Mouse (Mus musculus): ENCODE measurements at regions not wholly inside any gene's neighbourhood (a gene's known extent, or its start where the extent isn't known, plus 50 kb on each side); places are given as distances from the start of the nearest gene placed in this dataset.

GRCm38 (mm10) chr3:120729671-120730070 lies 441.8 kb downstream of the Rwdd3 start:
- Histone ChIP-seq H3K27ac (no peak overlapping the region), H3K27me3 (ENCODE audit: control insufficient read depth, insufficient read depth, low read length) (no peaks in the 10 kb centered on the region), H3K4me1 (replicated peaks; ENCODE audit: control insufficient read depth in 2 of 2, insufficient read depth in 2 of 2, low read length in 1 of 2) (no peaks in the 10 kb centered on the region), H3K4me3 (ENCODE audit: insufficient read depth in 1 of 2, low read depth in 2 of 2, low read length in 2 of 2) (no peak overlapping the region), H3K9me3 (ENCODE audit: control insufficient read depth, low read length) (no peaks in the 10 kb centered on the region), H3K36me3 (replicated peaks; ENCODE audit: control insufficient read depth, insufficient read depth, low read depth) (no peaks in the 10 kb centered on the region), H3K4me2 (ENCODE audit: low read depth) (no peak overlapping the region), H3K9ac (replicated peaks) (no peak overlapping the region)
- WGBS (ENCODE audit: insufficient replicate concordance) = 61% methylated on average over 5 of the region's 5 CpGs
- no peak for TF ChIP-seq EP300 (IDR thresholded peaks at IDR 0.05; ENCODE audit: low read depth)
- TF ChIP-seq CTCF (IDR thresholded peaks at IDR 0.05; ENCODE audit: low read depth) = no peak
- DNase-seq (ENCODE audit: low read depth in 3 of 3, low spot score in 3 of 3) (no peak), ATAC-seq (ENCODE audit: insufficient read depth) (no peak)

GRCm38 (mm10) chr3:120685227-120685626 lies 486.3 kb downstream of the Rwdd3 start:
- Histone ChIP-seq H3K9me3 (ENCODE audit: control insufficient read depth, low read length) (no peaks in the 10 kb centered on the region), H3K4me3 (ENCODE audit: insufficient read depth in 1 of 2, low read depth in 2 of 2, low read length in 2 of 2) (no peak overlapping the region), H3K4me2 (ENCODE audit: low read depth) (no peak overlapping the region), H3K27ac (no peak overlapping the region), H3K27me3 (ENCODE audit: control insufficient read depth, insufficient read depth, low read length) (no peaks in the 10 kb centered on the region), H3K4me1 (replicated peaks; ENCODE audit: control insufficient read depth in 2 of 2, insufficient read depth in 2 of 2, low read length in 1 of 2) (no peaks in the 10 kb centered on the region; a peak in 1 of 4 replicates), H3K9ac (replicated peaks) (no peak overlapping the region), H3K36me3 (replicated peaks; ENCODE audit: control insufficient read depth, insufficient read depth, low read depth) (no peaks in the 10 kb centered on the region)
- DNase-seq (ENCODE audit: low read depth in 3 of 3, low spot score in 3 of 3) = no peak
- no peak for ATAC-seq (ENCODE audit: insufficient read depth)
- 25% methylated on average over 4 of the region's 4 CpGs for WGBS (ENCODE audit: insufficient replicate concordance)
- TF ChIP-seq CTCF (IDR thresholded peaks at IDR 0.05; ENCODE audit: low read depth) (no peak), EP300 (IDR thresholded peaks at IDR 0.05; ENCODE audit: low read depth) (no peak)

DNA sequence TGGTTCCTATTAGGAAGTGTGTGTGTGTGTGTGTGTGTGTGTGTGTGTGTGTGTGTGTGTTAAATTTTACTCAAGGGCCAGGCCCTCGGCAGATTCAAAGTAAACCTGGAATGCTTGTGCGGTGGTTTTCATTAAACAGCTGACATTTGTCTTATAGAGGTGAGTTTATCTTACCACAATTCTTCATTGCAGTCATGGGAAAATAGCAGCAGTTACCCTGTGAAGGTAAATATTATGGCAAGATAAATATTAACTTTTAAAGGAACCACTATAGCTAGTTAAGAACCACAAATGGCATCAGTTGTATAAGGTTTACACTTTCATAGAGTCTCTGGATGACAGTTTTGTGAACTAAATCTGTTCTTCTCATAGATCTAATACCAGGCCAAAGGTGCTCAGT lies 495.6 kb downstream of the Rwdd3 start:
- TF ChIP-seq CTCF (IDR thresholded peaks at IDR 0.05; ENCODE audit: low read depth) = no peak
- no peak for TF ChIP-seq EP300 (IDR thresholded peaks at IDR 0.05; ENCODE audit: low read depth)
- ATAC-seq (ENCODE audit: insufficient read depth) = no peak
- no peak overlapping the region for H3K4me3 ChIP-seq (ENCODE audit: insufficient read depth in 1 of 2, low read depth in 2 of 2, low read length in 2 of 2)

GRCm38 (mm10) chr3:120668654-120669053 lies 502.8 kb downstream of the Rwdd3 start:
- H3K27me3 ChIP-seq (ENCODE audit: control insufficient read depth, insufficient read depth, low read length) = no peaks in the 10 kb centered on the region
- TF ChIP-seq CTCF (IDR thresholded peaks at IDR 0.05; ENCODE audit: low read depth) (no peak), EP300 (IDR thresholded peaks at IDR 0.05; ENCODE audit: low read depth) (no peak)
- no peak overlapping the region for H3K4me2 ChIP-seq (ENCODE audit: low read depth)
- DNase-seq (ENCODE audit: low read depth in 3 of 3, low spot score in 3 of 3) = no peak
- H3K36me3 ChIP-seq (replicated peaks; ENCODE audit: control insufficient read depth, insufficient read depth, low read depth) = no peaks in the 10 kb centered on the region
- no peak for ATAC-seq (ENCODE audit: insufficient read depth)
- no peak overlapping the region for H3K27ac ChIP-seq
- no peak overlapping the region for H3K4me3 ChIP-seq (ENCODE audit: insufficient read depth in 1 of 2, low read depth in 2 of 2, low read length in 2 of 2)
- 54% methylated on average over 3 of the region's 3 CpGs for WGBS (ENCODE audit: insufficient replicate concordance)
- H3K9me3 ChIP-seq (ENCODE audit: control insufficient read depth, low read length) = no peaks in the 10 kb centered on the region
- H3K9ac ChIP-seq (replicated peaks) = no peak overlapping the region
- no peaks in the 10 kb centered on the region for H3K4me1 ChIP-seq (replicated peaks; ENCODE audit: control insufficient read depth in 2 of 2, insufficient read depth in 2 of 2, low read length in 1 of 2)

More for the DNA sequence above, 495.6 kb downstream of the Rwdd3 start:
- Histone ChIP-seq H3K36me3 (replicated peaks; ENCODE audit: control insufficient read depth, insufficient read depth, low read depth) (no peaks in the 10 kb centered on the region), H3K27me3 (ENCODE audit: control insufficient read depth, insufficient read depth, low read length) (no peaks in the 10 kb centered on the region), H3K27ac (no peak overlapping the region), H3K4me1 (replicated peaks; ENCODE audit: control insufficient read depth in 2 of 2, insufficient read depth in 2 of 2, low read length in 1 of 2) (no peaks in the 10 kb centered on the region), H3K9ac (replicated peaks) (no peak overlapping the region), H3K9me3 (ENCODE audit: control insufficient read depth, low read length) (no peaks in the 10 kb centered on the region), H3K4me2 (ENCODE audit: low read depth) (no peak overlapping the region)
- DNase-seq (ENCODE audit: low read depth in 3 of 3, low spot score in 3 of 3) = no peak
- WGBS (ENCODE audit: insufficient replicate concordance) = 60% methylated on average over 2 of the region's 2 CpGs

DNA sequence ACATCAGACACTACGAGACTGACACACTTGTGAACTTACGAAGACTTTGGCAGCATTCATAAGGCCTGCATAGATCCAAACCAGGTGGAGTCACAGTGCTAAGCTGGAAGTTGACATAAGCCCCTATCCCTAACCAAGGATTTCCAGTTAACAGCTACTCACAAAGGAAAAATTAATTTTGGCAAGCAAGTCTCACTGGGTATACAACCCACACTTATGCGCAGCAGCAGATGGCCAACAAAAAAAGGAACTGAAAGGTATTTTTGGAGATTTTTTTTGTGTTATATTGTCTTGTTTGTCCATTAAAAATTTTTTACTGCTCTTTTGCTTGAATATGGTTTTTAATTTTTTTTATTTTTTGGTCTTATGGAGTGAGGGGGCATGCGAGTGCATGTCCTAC lies 509.0 kb downstream of the Rwdd3 start:
- DNase-seq (ENCODE audit: low read depth in 3 of 3, low spot score in 3 of 3) (no peak), ATAC-seq (ENCODE audit: insufficient read depth) (no peak)
- H3K27me3 ChIP-seq (ENCODE audit: control insufficient read depth, insufficient read depth, low read length) = no peaks in the 10 kb centered on the region
- H3K36me3 ChIP-seq (replicated peaks; ENCODE audit: control insufficient read depth, insufficient read depth, low read depth) = no peaks in the 10 kb centered on the region
- no peak overlapping the region for H3K4me2 ChIP-seq (ENCODE audit: low read depth)
- H3K9ac ChIP-seq (replicated peaks) = no peak overlapping the region
- no peaks in the 10 kb centered on the region for H3K9me3 ChIP-seq (ENCODE audit: control insufficient read depth, low read length)
- no peaks in the 10 kb centered on the region for H3K4me1 ChIP-seq (replicated peaks; ENCODE audit: control insufficient read depth in 2 of 2, insufficient read depth in 2 of 2, low read length in 1 of 2)
- TF ChIP-seq CTCF (IDR thresholded peaks at IDR 0.05; ENCODE audit: low read depth) = no peak
- TF ChIP-seq EP300 (IDR thresholded peaks at IDR 0.05; ENCODE audit: low read depth) = no peak
- no peak overlapping the region for H3K4me3 ChIP-seq (ENCODE audit: insufficient read depth in 1 of 2, low read depth in 2 of 2, low read length in 2 of 2)
- WGBS (ENCODE audit: insufficient replicate concordance) = 74% methylated on average over 4 of the region's 4 CpGs
- H3K27ac ChIP-seq = no peak overlapping the region
